Mouse (Mus musculus): ENCODE data around the gene Trh. TPM values are rescaled to one million over a fixed set of nuclear protein-coding genes. Genes with fewer than 3 reads are reported as not detected.

Gene Trh
- polyA plus RNA-seq (2015; fragmentation: Nextera tagmentation; extraction: Ambion mirVana), result 0.07 TPM in 1 of 2 replicates, not detected in the other

DNA sequence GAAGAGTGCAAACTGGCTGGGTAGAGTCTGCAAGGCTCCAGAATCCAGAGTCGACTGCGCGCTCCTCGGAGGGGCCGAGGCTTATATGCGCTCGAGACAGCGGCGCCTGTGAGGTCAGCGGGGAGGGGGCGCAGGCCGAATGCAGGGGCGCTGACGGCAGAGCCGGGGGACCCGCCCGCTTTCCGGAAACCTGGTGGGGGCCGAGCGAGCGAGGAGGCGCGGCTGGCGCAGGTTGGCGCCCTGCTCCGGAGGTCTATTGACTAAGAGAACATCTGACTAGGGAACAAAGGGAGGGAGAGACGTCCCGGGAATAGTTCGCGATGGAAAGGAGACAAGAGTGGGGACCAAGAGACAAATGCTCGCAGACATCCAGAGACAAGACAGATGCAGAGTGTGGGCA lies at the start of gene Trh:
Gene Trh, minus strand, starts transcription at position 60 of the 400 bp plus-strand sequence.
- H3K4me2 ChIP-seq (ENCODE audit: low read depth, low read length), result no peak within 1 kb of the TSS
- 1% methylated on average over 31 of the region's 31 CpGs for WGBS (ENCODE audit: insufficient replicate concordance)
- ATAC-seq (no peak), DNase-seq (no peak)
- no peak within 1 kb of the TSS for H3K4me3 ChIP-seq (ENCODE audit: low read depth, low read length)
- no peaks in the 10 kb centered on the region for H3K36me3 ChIP-seq (replicated peaks; ENCODE audit: insufficient read depth, low read length)
- no peaks in the 10 kb centered on the region for H3K9me3 ChIP-seq (ENCODE audit: low read length)
- H3K27ac ChIP-seq (ENCODE audit: low read depth), result no peak within 1 kb of the TSS
- no peak for TF ChIP-seq EP300 (IDR thresholded peaks at IDR 0.05; ENCODE audit: low read depth)
- TF ChIP-seq CTCF (IDR thresholded peaks at IDR 0.05; ENCODE audit: low read depth), result no peak
- no peak within 1 kb of the TSS for H3K9ac ChIP-seq (replicated peaks)
- peaks cover 27% of the 10 kb centered on the region for H3K27me3 ChIP-seq (ENCODE audit: insufficient read depth, low read length)
- H3K4me1 ChIP-seq (ENCODE audit: insufficient read depth), result no peaks in the 10 kb centered on the region

DNA sequence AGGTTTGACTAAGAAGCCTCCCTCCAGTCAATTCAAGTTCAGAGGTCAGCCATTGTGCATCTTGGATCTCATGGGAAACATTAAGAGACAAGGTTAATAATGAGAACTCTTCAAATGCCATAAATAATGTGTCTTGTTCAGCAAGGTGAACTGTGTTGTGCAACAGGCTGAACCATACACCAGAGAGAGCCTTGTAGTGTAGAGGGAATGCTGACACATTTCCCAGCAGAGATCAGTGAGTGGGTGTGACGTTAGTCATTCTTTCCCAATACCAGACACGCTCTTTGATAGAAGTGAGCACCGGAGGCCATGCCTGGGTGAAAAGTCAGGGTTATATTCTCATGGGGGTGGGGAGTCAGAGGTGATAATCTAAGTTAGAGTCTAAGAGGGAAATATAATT lies 46.4 kb upstream of the Trh start:
- no peaks in the 10 kb centered on the region for H3K9me3 ChIP-seq (ENCODE audit: low read length)
- H3K36me3 ChIP-seq (replicated peaks; ENCODE audit: insufficient read depth, low read length), result no peaks in the 10 kb centered on the region
- H3K27ac ChIP-seq (ENCODE audit: low read depth), result no peak overlapping the region
- peak; percentile 23 for DNase-seq
- H3K9ac ChIP-seq (replicated peaks), result no peak overlapping the region
- peak; percentile 93 for ATAC-seq
- H3K4me2 ChIP-seq (ENCODE audit: low read depth, low read length), result no peak overlapping the region
- WGBS (ENCODE audit: insufficient replicate concordance), result 69% methylated on average over 3 of the region's 3 CpGs
- no peaks in the 10 kb centered on the region for H3K4me1 ChIP-seq (ENCODE audit: insufficient read depth)
- TF ChIP-seq EP300 (IDR thresholded peaks at IDR 0.05; ENCODE audit: low read depth), result no peak; the same call in 1 of the 2 replicates
- TF ChIP-seq CTCF (IDR thresholded peaks at IDR 0.05; ENCODE audit: low read depth), result no peak
- H3K27me3 ChIP-seq (ENCODE audit: insufficient read depth, low read length), result no peaks in the 10 kb centered on the region
- H3K4me3 ChIP-seq (ENCODE audit: low read depth, low read length), result no peak overlapping the region

DNA sequence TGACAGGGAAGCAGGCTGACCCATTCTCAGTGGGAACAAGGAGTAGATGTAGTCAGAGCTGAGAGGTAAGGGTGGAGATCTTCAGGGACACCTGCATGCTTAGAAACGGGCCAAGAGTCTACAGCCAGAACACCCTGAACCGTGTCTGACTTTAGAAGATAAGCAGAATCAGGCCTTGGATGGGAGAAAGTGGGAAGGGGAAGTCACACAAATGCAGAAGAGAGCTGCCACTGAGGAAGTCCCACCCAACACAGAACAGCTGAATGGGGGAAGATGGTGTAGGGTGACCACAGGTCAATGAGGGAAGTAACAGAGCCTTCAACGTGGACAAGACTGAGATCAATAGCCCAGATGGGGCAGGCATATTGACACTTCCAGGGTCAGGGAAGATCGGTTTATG lies 42.4 kb upstream of the Trh start:
- H3K9ac ChIP-seq (replicated peaks), result no peak overlapping the region
- H3K9me3 ChIP-seq (ENCODE audit: low read length), result no peaks in the 10 kb centered on the region

DNA sequence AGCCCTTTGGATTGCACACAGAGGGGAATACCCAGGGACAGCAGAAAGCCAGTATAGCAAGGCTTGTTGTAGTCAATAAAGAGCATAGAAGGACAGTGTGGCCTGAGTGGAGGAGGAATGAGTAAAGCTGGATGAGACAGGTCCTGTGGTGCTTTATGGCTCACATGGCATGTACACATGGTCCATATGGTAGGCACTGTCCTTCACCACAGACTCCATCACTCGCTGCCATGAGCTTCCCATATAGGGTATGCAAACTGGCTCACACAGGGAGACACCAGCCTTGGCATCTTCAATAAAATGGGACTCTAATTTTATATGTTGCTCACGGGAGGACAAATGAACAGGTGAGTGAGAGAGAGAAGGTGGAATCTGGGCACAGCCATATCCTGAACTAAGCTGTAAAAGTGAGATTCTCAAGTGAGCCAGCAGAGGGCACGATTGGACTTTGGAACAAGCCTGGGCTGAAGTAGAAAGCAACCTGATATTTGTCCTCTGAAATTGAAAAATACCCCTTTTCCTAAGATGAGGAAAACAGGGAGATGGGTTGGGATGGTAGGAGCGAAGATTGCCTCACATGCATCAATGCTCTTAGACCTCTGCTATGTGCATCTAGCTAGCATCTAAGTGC lies 41.9 kb upstream of the Trh start:
- Histone ChIP-seq H3K27ac (ENCODE audit: low read depth) (no peak overlapping the region), H3K9ac (replicated peaks) (no peak overlapping the region), H3K4me3 (ENCODE audit: low read depth, low read length) (no peak overlapping the region), H3K4me2 (ENCODE audit: low read depth, low read length) (no peak overlapping the region), H3K9me3 (ENCODE audit: low read length) (no peaks in the 10 kb centered on the region), H3K36me3 (replicated peaks; ENCODE audit: insufficient read depth, low read length) (no peaks in the 10 kb centered on the region), H3K27me3 (ENCODE audit: insufficient read depth, low read length) (no peaks in the 10 kb centered on the region), H3K4me1 (ENCODE audit: insufficient read depth) (no peaks in the 10 kb centered on the region)
- DNase-seq (peak; percentile 69), ATAC-seq (peak; percentile 46; the same call in 1 of the 2 replicates)
- TF ChIP-seq EP300 (IDR thresholded peaks at IDR 0.05; ENCODE audit: low read depth) (no peak), CTCF (IDR thresholded peaks at IDR 0.05; ENCODE audit: low read depth) (peak; percentile 79)
- WGBS (ENCODE audit: insufficient replicate concordance), result 32% methylated on average over 4 of the region's 4 CpGs

More for the DNA sequence above, 42.4 kb upstream of the Trh start:
- ATAC-seq (no peak), DNase-seq (no peak)
- no peak overlapping the region for H3K4me3 ChIP-seq (ENCODE audit: low read depth, low read length)
- no peaks in the 10 kb centered on the region for H3K4me1 ChIP-seq (ENCODE audit: insufficient read depth)
- no peaks in the 10 kb centered on the region for H3K36me3 ChIP-seq (replicated peaks; ENCODE audit: insufficient read depth, low read length)
- 24% methylated on average over 4 of the region's 4 CpGs for whole genome bisulfite sequencing (ENCODE audit: insufficient replicate concordance)
- H3K4me2 ChIP-seq (ENCODE audit: low read depth, low read length), result no peak overlapping the region
- no peak overlapping the region for H3K27ac ChIP-seq (ENCODE audit: low read depth)
- H3K27me3 ChIP-seq (ENCODE audit: insufficient read depth, low read length), result no peaks in the 10 kb centered on the region
- TF ChIP-seq CTCF (IDR thresholded peaks at IDR 0.05; ENCODE audit: low read depth) (no peak), EP300 (IDR thresholded peaks at IDR 0.05; ENCODE audit: low read depth) (no peak)

DNA sequence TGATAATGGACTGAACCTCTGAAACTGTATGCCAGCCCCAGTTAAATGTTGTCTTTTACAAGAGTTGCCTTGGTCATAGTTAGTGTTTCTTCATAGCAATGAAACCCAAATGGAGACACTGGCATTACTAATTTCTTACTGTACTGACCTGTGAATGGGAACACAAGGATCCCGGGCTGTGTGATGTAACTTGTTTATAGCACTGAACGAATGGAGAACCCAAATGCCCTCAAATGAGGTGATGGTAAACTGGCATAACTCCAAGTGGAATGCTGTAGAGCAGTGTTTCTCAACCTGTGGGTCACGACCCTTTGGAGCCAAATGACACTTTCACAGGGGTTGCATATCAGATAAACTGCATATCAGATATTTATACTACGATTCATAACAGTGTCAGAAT lies 41.1 kb upstream of the Trh start:
- WGBS (ENCODE audit: insufficient replicate concordance), result 49% methylated on average over 4 of the region's 4 CpGs
- no peak for DNase-seq
- Histone ChIP-seq H3K9ac (replicated peaks) (no peak overlapping the region), H3K9me3 (ENCODE audit: low read length) (no peaks in the 10 kb centered on the region), H3K4me1 (ENCODE audit: insufficient read depth) (no peaks in the 10 kb centered on the region), H3K27me3 (ENCODE audit: insufficient read depth, low read length) (no peaks in the 10 kb centered on the region), H3K27ac (ENCODE audit: low read depth) (no peak overlapping the region), H3K4me2 (ENCODE audit: low read depth, low read length) (no peak overlapping the region), H3K36me3 (replicated peaks; ENCODE audit: insufficient read depth, low read length) (no peaks in the 10 kb centered on the region), H3K4me3 (ENCODE audit: low read depth, low read length) (no peak overlapping the region)
- ATAC-seq, result peak; percentile 80
- no peak for TF ChIP-seq CTCF (IDR thresholded peaks at IDR 0.05; ENCODE audit: low read depth)
- peak; percentile 59 for TF ChIP-seq EP300 (IDR thresholded peaks at IDR 0.05; ENCODE audit: low read depth)

DNA sequence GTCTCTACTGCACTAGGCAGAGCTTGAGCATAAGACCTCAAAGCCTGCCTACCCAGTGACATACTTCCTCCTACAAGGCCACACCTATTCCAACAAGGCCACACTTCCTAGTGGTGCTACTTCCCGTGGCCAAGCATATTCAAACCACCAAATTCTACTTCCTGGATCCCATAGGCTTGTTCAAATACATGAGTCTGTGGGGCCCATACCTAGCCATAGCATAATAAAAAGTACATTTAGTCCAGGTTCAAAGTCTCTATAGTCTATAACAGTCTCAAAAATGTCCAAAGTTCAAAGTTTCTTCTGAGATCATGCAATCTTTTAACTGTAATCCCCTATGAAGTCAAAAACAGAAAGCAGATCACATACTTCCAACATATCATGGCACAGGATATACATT lies 32.7 kb upstream of the Trh start:
- H3K4me3 ChIP-seq (ENCODE audit: low read depth, low read length), result no peak overlapping the region
- H3K36me3 ChIP-seq (replicated peaks; ENCODE audit: insufficient read depth, low read length), result no peaks in the 10 kb centered on the region
- H3K9ac ChIP-seq (replicated peaks), result no peak overlapping the region
- no peak overlapping the region for H3K4me2 ChIP-seq (ENCODE audit: low read depth, low read length)
- no peak for DNase-seq
- H3K27me3 ChIP-seq (ENCODE audit: insufficient read depth, low read length), result no peaks in the 10 kb centered on the region
- ATAC-seq, result no peak
- WGBS (ENCODE audit: insufficient replicate concordance), result 55% methylated on average over 1 of the region's 1 CpGs
- H3K4me1 ChIP-seq (ENCODE audit: insufficient read depth), result no peaks in the 10 kb centered on the region
- H3K27ac ChIP-seq (ENCODE audit: low read depth), result no peak overlapping the region
- TF ChIP-seq CTCF (IDR thresholded peaks at IDR 0.05; ENCODE audit: low read depth) (no peak), EP300 (IDR thresholded peaks at IDR 0.05; ENCODE audit: low read depth) (no peak)
- no peaks in the 10 kb centered on the region for H3K9me3 ChIP-seq (ENCODE audit: low read length)
